Mouse (Mus musculus): Measurements from ENCODE around the gene Glb1l2.

The Glb1l2 gene

DNA sequence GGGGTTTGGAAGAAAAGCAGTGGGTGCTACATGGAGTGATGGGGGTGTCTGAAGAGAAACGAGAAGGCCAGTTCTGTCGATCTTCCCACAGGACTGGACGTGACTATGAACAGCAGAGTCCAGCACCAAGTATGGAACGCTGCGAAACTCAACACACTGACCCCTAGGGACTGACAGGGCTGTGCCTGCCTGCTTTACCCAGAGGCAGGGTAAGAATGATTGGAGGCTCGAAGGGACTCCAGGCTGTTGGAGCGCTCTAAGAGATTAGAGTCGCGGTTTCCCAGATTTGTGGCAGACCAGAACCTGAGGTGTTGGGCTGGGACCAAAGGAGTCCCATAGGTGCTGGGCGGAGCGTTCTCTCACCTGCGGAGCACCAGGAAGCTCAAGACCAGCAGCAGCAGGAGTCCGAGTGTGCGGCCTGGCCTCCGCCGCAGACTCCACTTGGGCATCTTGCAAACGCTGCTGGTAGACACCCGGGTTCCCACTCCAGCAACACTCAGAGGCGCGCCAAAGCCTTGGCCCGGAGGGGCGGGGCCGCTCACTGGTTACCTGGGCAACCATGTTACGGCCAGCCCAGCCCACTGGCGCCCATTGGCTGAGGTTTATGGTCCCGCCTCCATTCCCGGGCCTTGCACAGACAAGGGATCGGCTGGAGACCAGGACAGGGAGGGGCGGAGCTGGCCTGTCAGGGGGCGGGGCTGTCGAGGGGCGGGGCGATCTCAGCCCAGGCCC, at the start of gene Glb1l2:
TSS of gene Glb1l2 (minus strand) at position 534 of the 732 bp plus-strand sequence.
- DNase-seq (ENCODE audit: low read depth), result no peak

GRCm38 (mm10) chr9:26831089-26831488, 24.8 kb upstream of the Glb1l2 start:
- DNase-seq (ENCODE audit: low read depth), result no peak

- no peak for DNase-seq (ENCODE audit: low read depth)
Observed at GRCm38 (mm10) chr9:26819942-26820341, 13.7 kb upstream of the Glb1l2 start.

DNA sequence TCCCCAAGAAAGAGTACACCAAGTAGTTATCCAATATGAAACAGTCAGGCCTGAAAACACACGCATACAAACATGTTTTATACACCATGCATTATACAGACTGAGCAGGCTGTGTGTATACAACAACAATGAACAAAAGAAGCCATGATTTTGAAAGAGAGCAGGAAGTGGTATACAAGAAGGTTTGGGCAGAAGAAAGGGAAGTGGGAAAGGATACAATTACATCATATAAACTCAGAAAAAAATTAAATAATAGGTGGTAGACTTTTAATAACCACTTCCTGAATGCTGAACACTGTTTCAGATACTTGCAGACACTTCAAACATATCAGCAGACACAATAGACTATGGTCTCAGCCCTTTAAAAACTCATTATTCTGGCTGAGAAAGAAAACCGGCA, 2.5 kb upstream of the Glb1l2 start:
- peak; percentile 15 for DNase-seq (ENCODE audit: low read depth)

DNA sequence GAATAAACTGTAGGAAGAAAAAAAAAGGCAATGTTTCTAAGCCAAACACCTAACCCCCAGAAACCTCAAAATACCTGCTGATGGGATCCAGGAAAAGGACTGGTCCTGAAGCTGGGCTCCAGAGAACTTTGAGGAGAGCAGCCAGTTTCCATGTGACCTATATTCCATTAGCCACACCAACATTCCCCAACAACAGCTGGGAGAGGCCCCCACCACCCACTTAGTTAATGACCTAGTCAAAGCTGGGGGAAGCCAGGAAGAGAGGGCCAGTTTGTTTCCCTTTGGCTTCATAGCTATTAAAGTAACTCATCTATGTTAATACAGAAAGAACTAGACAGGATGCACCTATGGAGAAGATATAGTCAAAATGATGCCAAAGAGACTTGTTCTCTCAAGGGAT, 1.9 kb downstream of the Glb1l2 start:
- DNase-seq (ENCODE audit: low read depth), result no peak

- no peak for DNase-seq (ENCODE audit: low read depth)
Observed at GRCm38 (mm10) chr9:26800357-26800756, 5.9 kb downstream of the Glb1l2 start.

- no peak for DNase-seq (ENCODE audit: low read depth)
Observed at GRCm38 (mm10) chr9:26798731-26799130, 7.5 kb downstream of the Glb1l2 start.

DNA sequence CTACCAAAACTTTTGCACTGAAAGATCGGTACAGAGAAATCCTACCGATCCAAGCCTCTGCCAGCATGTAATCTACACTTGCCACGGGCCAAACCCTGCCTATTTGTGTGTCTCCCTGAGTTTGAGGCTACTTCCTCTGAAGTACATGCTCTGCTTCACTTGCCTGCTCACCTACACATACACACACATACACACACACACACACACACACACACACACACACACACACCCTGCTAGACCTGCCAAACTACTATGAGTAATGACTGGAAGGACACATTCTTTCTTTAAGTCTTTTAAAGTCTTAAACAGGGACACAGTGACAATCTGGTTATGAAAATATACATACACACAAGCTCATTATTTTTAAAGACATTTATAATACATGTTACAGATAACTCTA, 8.1 kb downstream of the Glb1l2 start:
- no peak for DNase-seq (ENCODE audit: low read depth)

GRCm38 (mm10) chr9:26792829-26793228, 13.4 kb downstream of the Glb1l2 start:
- DNase-seq (ENCODE audit: low read depth), result no peak

DNA sequence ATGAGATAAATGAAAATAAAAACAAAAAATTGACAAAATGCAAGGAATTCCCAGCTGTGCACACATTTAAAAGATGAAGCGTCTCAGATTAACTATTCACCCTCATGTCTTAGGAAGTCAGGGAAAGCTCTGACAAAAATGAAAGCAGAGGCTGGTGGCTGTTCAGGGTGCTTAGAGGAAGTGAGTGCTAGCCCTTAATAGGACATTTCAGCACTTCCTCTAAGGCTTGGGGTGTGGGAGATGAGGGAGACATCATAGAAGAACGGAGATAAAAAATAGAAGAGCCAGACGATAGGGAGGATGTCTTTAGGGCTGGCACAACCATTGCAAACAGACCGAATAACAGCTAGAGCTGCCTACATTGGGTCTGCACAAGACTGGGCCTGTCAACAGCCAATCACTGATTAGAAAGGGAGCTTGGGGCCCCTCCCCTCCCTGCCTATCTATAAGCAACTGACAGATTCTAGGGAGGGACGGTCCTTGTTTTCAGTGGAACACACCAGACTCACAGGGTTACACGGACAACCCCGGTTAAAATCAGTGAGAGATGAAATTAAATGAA, 22.8 kb downstream of the Glb1l2 start:
- no peak for DNase-seq (ENCODE audit: low read depth)

DNA sequence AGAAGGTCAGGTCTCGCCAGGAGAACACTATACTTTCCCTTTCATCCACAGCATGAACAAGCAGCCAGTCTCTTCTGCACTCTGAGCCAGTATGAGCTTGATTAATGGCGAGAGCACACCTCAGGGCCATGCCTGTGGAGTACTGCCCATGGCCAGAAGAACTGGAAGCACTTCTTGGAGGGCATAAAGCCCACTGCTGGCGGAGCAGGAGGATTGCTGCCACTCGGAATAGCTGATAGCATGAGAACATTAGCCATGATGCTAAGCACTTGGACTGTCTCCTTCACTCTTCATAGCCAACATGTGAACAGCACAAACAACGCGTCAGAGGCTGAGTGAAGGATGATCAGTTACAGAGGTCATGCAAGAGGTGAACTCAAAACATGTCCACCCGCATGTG, 27.8 kb downstream of the Glb1l2 start:
- no peak for DNase-seq (ENCODE audit: low read depth)

DNA sequence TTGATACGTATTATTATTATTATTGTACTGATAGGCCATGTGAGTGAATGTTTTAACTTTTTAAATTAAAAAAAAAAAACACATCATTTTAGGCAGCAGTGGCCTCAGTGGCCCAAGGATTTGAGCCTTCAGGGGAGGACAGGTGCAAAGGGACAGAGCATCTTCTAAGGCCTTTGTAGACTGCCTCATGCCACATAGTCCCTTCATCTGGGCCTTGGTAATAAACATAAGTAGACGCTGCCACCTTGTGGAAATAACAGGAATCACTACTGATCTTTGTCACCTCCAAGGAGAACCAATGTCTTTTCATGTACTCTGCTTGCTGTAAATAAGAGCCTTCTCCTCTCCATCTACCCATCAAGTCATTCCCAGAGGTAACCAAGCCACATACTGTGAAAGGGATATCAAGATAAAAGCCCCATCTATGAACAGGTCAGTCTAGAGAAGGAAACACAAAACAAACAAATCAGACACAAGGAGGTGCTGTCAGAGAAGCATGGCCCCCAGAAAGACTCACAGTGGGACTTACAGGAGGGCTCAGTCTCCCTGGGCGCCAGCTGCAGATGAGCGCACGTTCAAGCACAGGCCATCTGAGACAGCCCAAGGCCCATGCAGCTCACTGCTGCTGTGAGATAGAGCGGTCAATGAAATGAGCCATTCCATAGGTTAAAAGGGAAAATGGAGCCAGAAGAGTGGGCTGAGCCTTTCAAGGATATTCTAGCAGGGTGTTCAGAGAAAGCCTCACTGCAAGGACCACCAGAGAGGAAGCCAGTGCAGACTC, 30.0 kb downstream of the Glb1l2 start:
- DNase-seq (ENCODE audit: low read depth), result peak; percentile 66

- no peak for DNase-seq (ENCODE audit: low read depth)
Observed at GRCm38 (mm10) chr9:26775700-26776099, 30.6 kb downstream of the Glb1l2 start.

- DNase-seq (ENCODE audit: low read depth), result no peak
Observed at GRCm38 (mm10) chr9:26768181-26768580, 38.1 kb downstream of the Glb1l2 start.

- no peak for DNase-seq (ENCODE audit: low read depth)
Observed at GRCm38 (mm10) chr9:26762477-26762876, 43.8 kb downstream of the Glb1l2 start.

DNA sequence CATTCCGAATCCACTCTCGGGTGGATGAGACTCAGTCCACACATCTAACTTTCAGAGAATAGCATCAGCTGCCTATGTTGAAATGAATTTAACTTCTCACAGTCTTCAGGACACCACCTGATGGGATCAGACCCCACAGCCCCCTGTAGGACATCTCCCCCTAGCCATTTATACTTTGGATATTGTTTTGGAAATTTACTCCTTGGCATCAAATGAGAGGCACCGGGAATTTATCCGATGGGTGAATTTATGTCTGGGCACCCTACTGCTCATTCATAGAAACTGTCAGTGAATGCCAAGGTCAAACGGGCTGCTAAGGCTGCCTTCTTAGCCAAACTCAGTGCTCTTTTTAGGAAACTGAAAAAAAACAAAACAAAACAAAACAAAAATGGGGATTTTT, 45.7 kb downstream of the Glb1l2 start:
- no peak for DNase-seq (ENCODE audit: low read depth)

DNA sequence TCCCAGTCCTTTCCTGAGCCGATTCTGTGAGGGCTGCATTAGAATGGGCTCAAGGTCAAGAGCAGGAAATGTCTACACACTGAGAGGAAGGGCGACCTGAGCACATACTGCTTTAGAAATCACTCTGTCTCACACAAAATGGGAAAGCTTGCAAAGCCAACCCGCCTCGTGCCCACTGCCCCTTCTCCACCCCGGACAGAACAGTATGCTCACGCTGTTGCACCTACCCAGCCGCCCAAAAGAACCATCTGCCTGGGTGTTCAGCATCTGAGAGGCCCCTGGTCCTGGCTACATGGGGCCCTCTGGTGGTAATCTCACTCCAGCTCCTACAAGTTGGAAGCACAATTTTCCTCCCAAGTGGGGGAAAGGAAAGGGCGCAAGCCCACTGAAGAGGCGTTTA, 46.2 kb downstream of the Glb1l2 start:
- DNase-seq (ENCODE audit: low read depth), result no peak

GRCm38 (mm10) chr9:26748893-26749292, 57.4 kb downstream of the Glb1l2 start:
- no peak for DNase-seq (ENCODE audit: low read depth)

DNA sequence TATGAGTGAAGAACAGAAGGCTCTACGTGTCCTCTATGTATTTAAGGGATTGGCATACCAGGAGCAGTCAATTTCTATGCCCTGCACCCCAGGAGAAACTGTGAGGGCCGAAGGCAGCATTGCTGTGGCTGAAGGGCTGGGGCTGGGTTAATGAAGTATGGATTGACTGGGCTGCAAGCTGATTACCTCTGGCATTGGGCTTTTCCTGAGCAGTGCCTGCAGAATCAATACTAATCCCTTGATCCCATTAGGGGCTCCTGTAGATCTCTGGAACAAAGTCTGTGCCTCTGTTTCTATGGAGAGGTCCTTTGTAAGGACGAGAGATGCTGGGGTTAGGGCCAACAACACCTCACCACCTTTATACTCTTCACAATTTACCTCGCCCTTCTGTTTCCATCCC, 59.1 kb downstream of the Glb1l2 start:
- DNase-seq (ENCODE audit: low read depth), result no peak

DNA sequence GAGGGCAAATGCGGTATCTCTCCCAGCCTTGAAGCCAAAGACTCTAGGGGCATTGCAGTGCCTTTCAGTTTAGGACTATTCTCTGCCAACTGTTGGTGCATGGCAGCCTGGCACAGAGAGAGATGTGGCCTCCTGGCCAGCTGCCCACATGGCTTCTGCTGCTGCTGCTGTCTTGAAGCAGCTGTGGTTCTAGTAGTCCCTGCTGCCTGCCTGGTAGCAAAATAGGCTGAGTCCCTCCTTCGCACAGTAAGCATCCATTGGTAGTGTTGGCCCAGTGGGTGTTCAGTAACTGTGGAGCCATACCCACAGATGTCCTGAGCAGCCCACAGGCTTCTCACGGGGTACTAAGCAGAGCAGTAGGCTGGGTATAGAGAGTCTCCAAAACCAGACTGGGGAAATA, 63.5 kb downstream of the Glb1l2 start:
- no peak for DNase-seq (ENCODE audit: low read depth)

DNA sequence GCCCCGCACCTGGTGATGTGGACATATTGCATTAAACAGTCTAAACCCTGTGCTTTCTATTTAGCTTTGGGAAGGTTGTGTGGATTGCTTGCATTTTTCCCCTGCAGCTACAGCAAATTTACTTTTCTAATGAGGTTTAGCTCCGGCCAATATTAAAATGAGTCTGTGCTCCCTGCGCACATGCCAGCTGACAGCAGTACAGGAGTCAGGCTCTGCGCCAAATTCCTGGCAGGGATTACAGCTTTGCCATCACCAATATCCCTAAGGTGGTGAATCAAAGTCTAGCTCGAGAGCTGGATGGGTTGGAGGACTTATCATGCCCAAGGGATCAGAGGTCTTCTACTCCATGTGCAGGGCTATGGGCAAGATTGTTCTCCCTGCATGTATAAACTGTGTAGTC, 69.2 kb downstream of the Glb1l2 start:
- DNase-seq (ENCODE audit: low read depth), result no peak

GRCm38 (mm10) chr9:26733986-26734385, 72.3 kb downstream of the Glb1l2 start:
- no peak for DNase-seq (ENCODE audit: low read depth)

DNA sequence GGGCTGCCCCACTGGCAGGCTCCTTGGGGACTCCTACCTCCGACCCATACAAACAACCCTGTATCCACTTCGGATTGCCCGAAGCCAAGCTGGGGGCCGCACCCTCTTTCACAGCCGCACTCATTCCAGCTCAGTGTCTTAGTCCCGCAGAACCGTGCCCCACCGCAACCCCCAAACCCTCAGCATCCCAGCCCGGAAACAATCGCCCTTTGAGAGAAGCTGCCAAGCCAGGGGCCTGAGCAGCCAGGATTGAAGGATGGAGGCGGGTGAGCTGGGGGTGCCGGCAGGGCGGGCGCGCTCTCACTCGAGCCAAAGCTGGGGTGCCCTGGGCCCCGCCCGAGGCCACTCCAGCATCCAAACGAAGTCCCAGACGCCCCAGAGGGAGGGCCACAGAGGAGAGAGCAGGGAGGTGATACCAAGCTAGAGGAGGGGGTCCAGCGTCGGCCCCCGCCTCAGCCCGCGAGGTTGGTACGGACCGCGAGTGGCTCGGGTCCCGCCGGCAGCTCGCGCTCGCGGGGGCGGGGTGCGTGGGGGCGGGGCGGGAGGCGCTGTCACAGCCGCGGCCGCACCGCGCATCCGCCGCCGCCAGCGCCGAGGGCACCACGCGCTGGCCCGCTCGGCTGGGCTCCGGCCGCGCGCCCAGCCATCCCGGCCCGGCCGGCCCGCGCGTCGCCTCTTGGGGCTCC, 72.9 kb downstream of the Glb1l2 start, which contains the start of gene B3gat1:
TSS of gene B3gat1 (plus strand) at position 523 of the 686 bp plus-strand sequence.
- no peak for DNase-seq (ENCODE audit: low read depth)

Measured in 416B (cell line).